Mouse (Mus musculus) lung, embryonic 14.5 days (tissue): ENCODE data around the gene Elf3. TPM values are rescaled to one million over a fixed set of nuclear protein-coding genes. Genes with fewer than 3 reads are reported as not detected.

Source experiments
- ATAC-seq: fragments of 200-750 bp; cut with Nextera tagmentation; 2 replicates; pipeline ENCODE4 v1.8.0; 2017; ENCODE audit warnings: mild to moderate bottlenecking, moderate TSS enrichment, moderate library complexity; ENCODE audit not compliant: insufficient read depth
- DNase-seq: peaks from one replicate; pipeline ENCODE4 v3.0.0-alpha.2; 2015
- H3K27ac ChIP-seq: fragments of 300-500 bp; sonication (generic); 2 replicates; pipeline ENCODE4 v1.5.1; 2014; ENCODE audit warnings: low read depth, mild to moderate bottlenecking, moderate library complexity
- H3K27me3 ChIP-seq: fragments of 300-500 bp; sonication (generic); 2 replicates; pipeline ENCODE4 v1.6.1; 2014; ENCODE audit warnings: low read length, control low read depth; ENCODE audit not compliant: insufficient read depth
- H3K36me3 ChIP-seq: fragments of 300-500 bp; sonication (generic); 2 replicates; pipeline ENCODE4 v1.6.1; 2014; ENCODE audit warnings: control low read depth; ENCODE audit not compliant: insufficient read depth
- H3K4me1 ChIP-seq: fragments of 300-500 bp; sonication (generic); 2 replicates; pipeline ENCODE4 v1.6.1; 2014; ENCODE audit warnings: antibody characterized with exemption, control low read depth; ENCODE audit not compliant: insufficient read depth
- H3K4me2 ChIP-seq: fragments of 300-500 bp; sonication (generic); 2 replicates; pipeline ENCODE4 v1.6.1; 2014; ENCODE audit warnings: mild to moderate bottlenecking
- H3K4me3 ChIP-seq: fragments of 300-500 bp; sonication (generic); 2 replicates; pipeline ENCODE4 v1.5.1; 2014; ENCODE audit warnings: low read depth, low read length
- H3K9ac ChIP-seq: fragments of 300-500 bp; sonication (generic); 2 replicates; pipeline ENCODE4 v1.6.1; 2014
- H3K9me3 ChIP-seq: fragments of 300-500 bp; sonication (generic); 2 replicates; pipeline ENCODE4 v1.6.1; 2016; ENCODE audit warnings: low read depth, low read length, control low read depth
- CTCF ChIP-seq: IDR thresholded peaks from 2 replicates; pipeline ENCODE4 v1.5.1; 2016; ENCODE audit warnings: antibody characterized with exemption, low read depth
- WGBS: fragments of 180-500 bp; shearing (Covaris S2); extraction: QIAGEN DNeasy Blood & Tissue Kit; methylation state at CpG from one replicate; pipeline ENCODE4 v1.1.7; 2014; 5-methylcytosine and 5-hydroxymethylcytosine counted together
- polyA plus RNA-seq: library from polyadenylated mRNA; unstranded; fragments of >200 nt; fragmentation: Nextera tagmentation; extraction: Ambion mirVana; gene quantifications from 2 replicates; pipeline ENCODE4 v1.2.1, GENCODE M21; 2014

Elf3 gene
- polyA plus RNA-seq, 1 experiment from 2014 or later = 13.5 TPM

DNA sequence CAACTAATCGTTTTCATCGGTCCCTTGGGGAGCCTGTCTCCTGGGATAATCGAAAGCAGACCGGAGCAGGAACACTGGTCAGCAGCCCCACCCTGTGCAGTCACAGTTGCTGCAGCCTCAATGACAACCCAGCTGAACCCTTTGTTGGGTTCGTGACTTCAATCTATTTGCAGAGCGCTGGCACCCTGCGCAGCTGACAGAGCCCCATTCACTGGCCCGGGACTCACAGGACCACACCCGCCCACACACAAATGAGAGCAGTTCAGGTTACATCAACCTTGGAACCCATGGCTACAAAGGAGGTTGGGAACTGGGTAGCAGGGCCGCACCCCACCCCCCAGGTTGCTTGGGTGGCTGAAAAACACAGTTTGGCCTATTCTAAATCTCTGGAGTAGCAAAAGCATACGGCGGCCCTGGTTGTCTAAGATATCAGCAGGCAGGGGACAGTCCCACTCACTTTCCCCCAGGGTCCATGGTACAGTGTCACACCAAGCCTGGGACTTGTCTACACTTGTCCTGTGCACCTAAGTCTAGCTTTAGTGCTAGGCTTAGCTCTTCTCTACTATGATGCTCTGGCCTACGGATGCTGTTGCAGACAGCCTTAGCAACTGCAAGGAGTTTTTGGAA is 40.6 kb downstream of the Elf3 start:
- H3K27me3 ChIP-seq = no peaks in the 10 kb centered on the region
- no peak overlapping the region for H3K9ac ChIP-seq
- no peak overlapping the region for H3K4me3 ChIP-seq
- ATAC-seq (peak; percentile 58; the same call in 1 of the 2 replicates), DNase-seq (peak; percentile 19)
- no peak for TF ChIP-seq CTCF
- no peak overlapping the region for H3K4me2 ChIP-seq
- no peaks in the 10 kb centered on the region for H3K4me1 ChIP-seq
- peak overlapping the region; percentile 18; the same call in 1 of the 2 replicates for H3K27ac ChIP-seq
- H3K9me3 ChIP-seq = no peaks in the 10 kb centered on the region
- H3K36me3 ChIP-seq = no peaks in the 10 kb centered on the region
- WGBS = 66% methylated on average over 13 of the region's 13 CpGs

GRCm38 (mm10) chr1:135213772-135214640 is 44.4 kb downstream of the Elf3 start:
- no peaks in the 10 kb centered on the region for H3K9me3 ChIP-seq
- H3K27ac ChIP-seq = no peak overlapping the region
- ATAC-seq (no peak), DNase-seq (no peak)
- no peak for TF ChIP-seq CTCF
- H3K9ac ChIP-seq = no peak overlapping the region
- no peaks in the 10 kb centered on the region for H3K36me3 ChIP-seq
- no peak overlapping the region for H3K4me2 ChIP-seq
- WGBS = 84% methylated on average over 9 of the region's 9 CpGs
- H3K4me1 ChIP-seq = no peaks in the 10 kb centered on the region
- H3K4me3 ChIP-seq = no peak overlapping the region
- no peaks in the 10 kb centered on the region for H3K27me3 ChIP-seq

DNA sequence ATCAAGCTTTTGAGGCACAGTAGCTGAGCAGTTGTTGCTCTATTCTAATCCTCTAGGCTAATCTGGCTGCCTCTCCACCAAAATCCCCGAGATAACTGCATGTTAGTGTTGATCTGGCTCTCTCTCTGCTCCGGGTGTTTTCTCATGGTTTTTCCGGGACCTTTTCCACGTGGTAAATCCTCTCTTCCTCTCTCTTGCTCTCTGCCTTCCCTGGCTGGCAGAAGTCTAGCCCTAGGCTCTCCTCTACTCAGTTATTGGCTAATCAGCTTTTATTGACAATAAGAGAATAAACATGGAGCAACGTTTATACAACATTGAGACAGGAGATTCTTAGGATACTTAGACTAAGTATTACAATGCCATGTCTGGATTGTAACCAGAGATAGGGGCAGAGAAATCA is 47.9 kb downstream of the Elf3 start:
- no peak overlapping the region for H3K27ac ChIP-seq
- no peaks in the 10 kb centered on the region for H3K9me3 ChIP-seq
- DNase-seq (no peak), ATAC-seq (no peak)
- H3K4me2 ChIP-seq = no peak overlapping the region
- no peak overlapping the region for H3K4me3 ChIP-seq
- H3K27me3 ChIP-seq = no peaks in the 10 kb centered on the region
- WGBS = 41% methylated on average over 5 of the region's 5 CpGs
- no peak for TF ChIP-seq CTCF
- no peaks in the 10 kb centered on the region for H3K36me3 ChIP-seq
- no peak overlapping the region for H3K9ac ChIP-seq
- H3K4me1 ChIP-seq = no peaks in the 10 kb centered on the region

DNA sequence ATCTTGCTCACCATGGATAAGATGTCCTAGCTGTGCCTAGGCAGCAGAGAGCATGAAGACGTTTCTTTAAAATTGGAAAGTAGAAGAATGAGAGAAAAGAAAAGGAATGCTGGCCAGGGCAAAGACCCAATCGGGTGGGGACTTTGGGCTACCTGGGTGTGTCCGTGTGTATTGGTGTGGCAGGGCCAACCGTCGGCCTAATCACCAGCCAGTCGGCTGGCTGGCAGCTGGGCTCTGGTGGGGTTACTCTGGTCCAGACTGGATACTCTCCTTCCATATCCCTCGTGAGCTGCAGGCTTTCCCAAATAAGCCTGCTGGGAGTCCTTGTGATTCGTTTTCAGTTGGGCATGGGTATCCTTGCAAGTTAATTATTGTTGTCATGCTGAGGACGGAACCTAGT is 49.7 kb downstream of the Elf3 start:
- no peak for ATAC-seq

GRCm38 (mm10) chr1:135206586-135207339 is 51.6 kb downstream of the Elf3 start:
- Histone ChIP-seq H3K9ac (no peak overlapping the region), H3K9me3 (no peaks in the 10 kb centered on the region), H3K36me3 (no peaks in the 10 kb centered on the region), H3K4me2 (no peak overlapping the region), H3K4me1 (no peaks in the 10 kb centered on the region; the same call in 1 of the 2 replicates), H3K27ac (no peak overlapping the region), H3K27me3 (no peaks in the 10 kb centered on the region), H3K4me3 (no peak overlapping the region)
- DNase-seq (no peak), ATAC-seq (no peak)
- 83% methylated on average over 14 of the region's 14 CpGs for WGBS
- TF ChIP-seq CTCF = no peak

More for the DNA sequence above, 49.7 kb downstream of the Elf3 start:
- Histone ChIP-seq H3K4me2 (no peak overlapping the region), H3K4me3 (no peak overlapping the region), H3K27ac (no peak overlapping the region), H3K9me3 (no peaks in the 10 kb centered on the region), H3K4me1 (no peaks in the 10 kb centered on the region; the same call in 1 of the 2 replicates), H3K9ac (no peak overlapping the region), H3K36me3 (no peaks in the 10 kb centered on the region), H3K27me3 (no peaks in the 10 kb centered on the region)
- 74% methylated on average over 9 of the region's 9 CpGs for WGBS
- no peak for TF ChIP-seq CTCF
- DNase-seq = no peak

- DNase-seq (no peak), ATAC-seq (no peak)
- Histone ChIP-seq H3K9ac (no peak overlapping the region), H3K9me3 (no peaks in the 10 kb centered on the region), H3K4me1 (no peaks in the 10 kb centered on the region; the same call in 1 of the 2 replicates), H3K27me3 (no peaks in the 10 kb centered on the region), H3K4me2 (no peak overlapping the region), H3K4me3 (no peak overlapping the region), H3K36me3 (no peaks in the 10 kb centered on the region), H3K27ac (no peak overlapping the region)
- 60% methylated on average over 4 of the region's 4 CpGs for WGBS
- TF ChIP-seq CTCF = no peak
Measured at GRCm38 (mm10) chr1:135205257-135205656, 53.1 kb downstream of the Elf3 start.
